Mouse (Mus musculus) layer of hippocampus, postnatal 36 days (tissue): ENCODE results near the gene Kcnj2. TPM values are rescaled to one million over a fixed set of nuclear protein-coding genes. Genes with fewer than 3 reads are reported as not detected.

ENCODE experiments used
- DNase-seq, 2 experiments: peaks; one replicate each; pipeline ENCODE4 v3.0.0; 2022
- total RNA-seq, 2 experiments: library from RNA; stranded (reverse); gene quantifications; 2 replicates each; pipeline ENCODE4 v1.2.3; 2021

Kcnj2 gene
- total RNA-seq, 2 experiments from 2014 or later, result 6.9 to 7.9 TPM

- no peak for DNase-seq
Observed at GRCm38 (mm10) chr11:111091117-111091516, 25.2 kb downstream of the Kcnj2 start.

- DNase-seq, result no peak
Observed at GRCm38 (mm10) chr11:111092967-111093366, 27.0 kb downstream of the Kcnj2 start.

GRCm38 (mm10) chr11:111096612-111097011 is 30.6 kb downstream of the Kcnj2 start:
- DNase-seq, result no peak

- no peak for DNase-seq
Observed at GRCm38 (mm10) chr11:111100131-111100530, 34.2 kb downstream of the Kcnj2 start.

- DNase-seq, result no peak
Observed at GRCm38 (mm10) chr11:111100651-111101050, 34.7 kb downstream of the Kcnj2 start.

- DNase-seq, result no peak
Observed at GRCm38 (mm10) chr11:111101620-111102176, 35.7 kb downstream of the Kcnj2 start.

GRCm38 (mm10) chr11:111104422-111104821 is 38.5 kb downstream of the Kcnj2 start:
- no peak for DNase-seq

GRCm38 (mm10) chr11:111108130-111108529 is 42.2 kb downstream of the Kcnj2 start:
- no peak for DNase-seq

GRCm38 (mm10) chr11:111121514-111121913 is 55.5 kb downstream of the Kcnj2 start:
- no peak for DNase-seq

- DNase-seq, result no peak
Observed at GRCm38 (mm10) chr11:111123324-111123723, 57.4 kb downstream of the Kcnj2 start.

GRCm38 (mm10) chr11:111125963-111126362 is 60.0 kb downstream of the Kcnj2 start:
- no peak for DNase-seq

Other genes with a start within 250 kb of the Kcnj2 start
- gene Kcnj16, start 98.1 kb upstream of the Kcnj2 start, total RNA-seq, result 10 to 100 TPM; 19.6 to 20.7 TPM